Mouse (Mus musculus) kidney, embryonic 16.5 days (tissue): ENCODE results near the gene Zfp609. TPM values are rescaled to one million over a fixed set of nuclear protein-coding genes. Genes with fewer than 3 reads are reported as not detected.

Experiments used
- ATAC-seq: fragments of 200-750 bp; cut with Nextera tagmentation; 2 replicates; pipeline ENCODE4 v1.8.0; 2017; ENCODE audit warnings: moderate TSS enrichment; ENCODE audit not compliant: low FRiP score, low TSS enrichment
- H3K27ac ChIP-seq: fragments of 300-500 bp; sonication (generic); 2 replicates; pipeline ENCODE4 v1.5.1; 2014; ENCODE audit warnings: low read length
- H3K27me3 ChIP-seq: fragments of 300-500 bp; sonication (generic); 2 replicates; pipeline ENCODE4 v1.6.1; 2014; ENCODE audit warnings: low read length, control low read depth, mixed read lengths; ENCODE audit not compliant: insufficient read depth
- H3K36me3 ChIP-seq: fragments of 300-500 bp; sonication (generic); 2 replicates; pipeline ENCODE4 v1.6.1; 2014; ENCODE audit warnings: low read length, control low read depth, mixed read lengths; ENCODE audit not compliant: insufficient read depth
- H3K4me1 ChIP-seq: fragments of 300-500 bp; sonication (generic); 2 replicates; pipeline ENCODE4 v1.6.1; 2014; ENCODE audit warnings: low read length, control low read depth, mixed read lengths; ENCODE audit not compliant: insufficient read depth
- H3K4me2 ChIP-seq: fragments of 300-500 bp; sonication (generic); replicated peaks from 2 replicates; pipeline ENCODE4 v1.6.1; 2014; ENCODE audit warnings: low read depth, low read length
- H3K4me3 ChIP-seq: fragments of 300-500 bp; sonication (generic); 2 replicates; pipeline ENCODE4 v1.5.1; 2014; ENCODE audit warnings: mild to moderate bottlenecking, low read length
- H3K9ac ChIP-seq: fragments of 300-500 bp; sonication (generic); replicated peaks from 2 replicates; pipeline ENCODE4 v1.6.1; 2014; ENCODE audit warnings: low read length
- H3K9me3 ChIP-seq: fragments of 300-500 bp; sonication (generic); 2 replicates; pipeline ENCODE4 v1.6.1; 2016; ENCODE audit warnings: low read length, control low read depth
- WGBS: fragments of 180-500 bp; shearing (Covaris S2); extraction: QIAGEN DNeasy Blood & Tissue Kit; methylation state at CpG from one replicate; pipeline ENCODE4 v1.1.7; 2014; 5-methylcytosine and 5-hydroxymethylcytosine counted together
- polyA plus RNA-seq: library from polyadenylated mRNA; unstranded; fragments of >200 nt; fragmentation: Nextera tagmentation; extraction: Ambion mirVana; gene quantifications from 2 replicates; pipeline ENCODE4 v1.2.1, GENCODE M21; 2015

Gene Zfp609
- 4.8 and 6.4 TPM in 2 replicates for polyA plus RNA-seq

DNA sequence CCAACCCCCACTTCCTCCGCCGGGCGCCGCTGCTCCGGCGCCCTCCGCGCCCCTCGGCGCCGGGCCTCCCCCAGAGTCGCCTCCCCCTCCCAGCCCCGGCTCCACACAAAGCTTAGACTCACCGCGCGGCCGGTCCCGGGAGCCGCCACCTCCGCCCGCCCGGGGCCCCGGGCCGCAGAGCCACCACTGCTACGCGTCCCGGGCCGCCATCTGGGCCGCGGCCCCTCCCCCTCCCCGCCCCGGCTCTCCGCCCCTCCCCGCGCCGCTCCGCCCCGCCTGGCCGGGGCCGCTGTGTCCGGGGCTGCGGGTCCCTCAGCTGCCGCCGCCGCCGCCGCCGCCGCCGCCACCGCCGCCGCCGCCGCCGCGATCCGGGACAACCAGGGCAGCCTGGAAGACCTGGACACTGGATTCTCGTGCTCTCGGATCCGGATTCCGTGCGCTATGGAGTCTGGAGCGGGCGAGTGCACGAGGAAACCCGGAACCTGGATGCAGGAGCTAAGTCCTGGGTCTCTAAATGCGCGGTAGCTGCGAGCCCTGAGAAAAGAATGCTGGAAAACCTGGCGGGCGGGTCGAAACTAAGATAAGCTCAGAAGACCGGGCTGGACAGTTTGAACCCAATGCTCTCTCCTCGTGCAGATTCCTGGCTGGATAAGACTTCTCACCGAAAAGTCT lies at the start of gene Zfp609:
Zfp609 (minus strand) TSS at position 221 of the 672 bp plus-strand sequence.
- no peaks in the 10 kb centered on the region for H3K27me3 ChIP-seq
- peak within 1 kb of the TSS; percentile 82 for H3K4me2 ChIP-seq
- H3K36me3 ChIP-seq, result no peaks in the 10 kb centered on the region
- WGBS, result 1% methylated on average over 40 of the region's 76 CpGs
- H3K27ac ChIP-seq, result peak within 1 kb of the TSS; percentile 99
- H3K9ac ChIP-seq, result peak within 1 kb of the TSS; percentile 98
- H3K4me1 ChIP-seq, result peaks cover 42% of the 10 kb centered on the region
- H3K4me3 ChIP-seq, result peak within 1 kb of the TSS; percentile 90
- ATAC-seq, result peak; percentile 93
- no peaks in the 10 kb centered on the region for H3K9me3 ChIP-seq

DNA sequence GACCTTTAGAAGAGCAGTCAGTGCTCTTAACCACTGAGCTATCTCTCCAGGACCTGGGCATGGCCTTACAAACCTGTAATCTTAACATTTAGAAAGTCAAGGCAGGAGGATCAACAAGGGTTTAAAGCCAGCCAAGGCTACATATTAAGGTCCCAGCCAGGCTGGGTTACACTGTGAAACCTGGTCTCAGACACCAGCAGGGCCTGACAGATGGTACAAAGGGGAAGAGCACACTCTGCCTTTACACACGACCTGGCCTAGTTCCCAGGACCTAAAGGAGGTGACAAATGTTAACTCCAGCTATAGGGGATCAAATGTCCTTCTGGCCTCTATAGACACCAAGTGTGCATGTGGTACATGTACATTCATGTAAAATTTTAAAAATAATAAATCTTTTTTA lies 32.3 kb upstream of the Zfp609 start:
- 35% methylated on average over 1 of the region's 1 CpGs for WGBS
- no peak overlapping the region for H3K4me2 ChIP-seq
- no peaks in the 10 kb centered on the region for H3K9me3 ChIP-seq
- peaks cover 38% of the 10 kb centered on the region for H3K36me3 ChIP-seq
- H3K4me3 ChIP-seq, result no peak overlapping the region
- ATAC-seq, result no peak
- no peak overlapping the region for H3K27ac ChIP-seq
- no peaks in the 10 kb centered on the region for H3K27me3 ChIP-seq
- H3K9ac ChIP-seq, result no peak overlapping the region
- no peaks in the 10 kb centered on the region for H3K4me1 ChIP-seq

DNA sequence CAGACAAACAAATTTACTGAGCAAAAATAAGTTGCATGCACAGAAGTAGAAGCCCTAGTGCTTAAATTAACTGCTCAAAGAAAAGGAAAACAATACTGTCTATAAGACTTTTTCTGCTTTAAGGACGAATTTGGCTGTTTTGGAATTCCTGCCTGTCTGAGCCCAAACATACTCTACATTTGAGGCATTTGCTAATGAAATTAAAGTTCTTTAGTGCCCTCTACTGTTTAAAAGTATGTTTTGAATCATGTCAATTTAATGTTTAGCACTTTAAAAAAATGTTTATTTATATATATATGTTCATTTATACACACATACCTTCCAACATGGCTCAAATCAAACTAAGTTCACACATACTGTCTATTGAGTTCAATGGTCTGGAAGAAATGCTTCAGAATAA lies 22.8 kb upstream of the Zfp609 start:
- 12% methylated on average over 1 of the region's 1 CpGs for WGBS
- Histone ChIP-seq H3K36me3 (peaks cover 6% of the 10 kb centered on the region; the same call in 1 of the 2 replicates), H3K27ac (no peak overlapping the region), H3K4me1 (peaks cover 17% of the 10 kb centered on the region), H3K9ac (no peak overlapping the region), H3K4me2 (no peak overlapping the region), H3K9me3 (no peaks in the 10 kb centered on the region), H3K27me3 (no peaks in the 10 kb centered on the region), H3K4me3 (no peak overlapping the region)
- ATAC-seq, result no peak

DNA sequence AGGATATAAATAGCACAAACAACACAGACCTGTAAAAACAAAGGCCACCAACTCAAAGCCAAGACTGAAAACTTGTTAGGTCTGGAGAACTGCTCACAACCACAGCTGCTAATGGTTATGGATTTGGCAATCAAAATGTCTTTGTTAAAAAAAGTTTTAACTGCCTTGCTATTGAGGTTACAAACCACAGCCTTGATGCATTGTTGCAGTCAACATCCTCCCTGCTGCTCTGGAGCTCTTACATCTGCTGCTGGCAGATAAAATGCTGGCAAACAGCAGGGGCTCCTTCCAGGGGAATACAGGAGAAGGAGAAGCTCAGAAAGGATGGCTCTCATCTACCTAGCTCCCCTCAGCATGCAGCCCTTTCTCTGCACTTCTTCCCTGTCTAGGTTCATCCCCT lies 20.8 kb upstream of the Zfp609 start:
- ATAC-seq, result no peak
- peaks cover 2% of the 10 kb centered on the region; the same call in 1 of the 2 replicates for H3K36me3 ChIP-seq
- H3K27ac ChIP-seq, result peak overlapping the region; percentile 69; the same call in 1 of the 2 replicates
- H3K4me1 ChIP-seq, result peaks cover 32% of the 10 kb centered on the region
- no peak overlapping the region for H3K4me3 ChIP-seq
- H3K9ac ChIP-seq, result no peak overlapping the region
- no peaks in the 10 kb centered on the region for H3K9me3 ChIP-seq
- no peaks in the 10 kb centered on the region for H3K27me3 ChIP-seq
- no peak overlapping the region for H3K4me2 ChIP-seq

DNA sequence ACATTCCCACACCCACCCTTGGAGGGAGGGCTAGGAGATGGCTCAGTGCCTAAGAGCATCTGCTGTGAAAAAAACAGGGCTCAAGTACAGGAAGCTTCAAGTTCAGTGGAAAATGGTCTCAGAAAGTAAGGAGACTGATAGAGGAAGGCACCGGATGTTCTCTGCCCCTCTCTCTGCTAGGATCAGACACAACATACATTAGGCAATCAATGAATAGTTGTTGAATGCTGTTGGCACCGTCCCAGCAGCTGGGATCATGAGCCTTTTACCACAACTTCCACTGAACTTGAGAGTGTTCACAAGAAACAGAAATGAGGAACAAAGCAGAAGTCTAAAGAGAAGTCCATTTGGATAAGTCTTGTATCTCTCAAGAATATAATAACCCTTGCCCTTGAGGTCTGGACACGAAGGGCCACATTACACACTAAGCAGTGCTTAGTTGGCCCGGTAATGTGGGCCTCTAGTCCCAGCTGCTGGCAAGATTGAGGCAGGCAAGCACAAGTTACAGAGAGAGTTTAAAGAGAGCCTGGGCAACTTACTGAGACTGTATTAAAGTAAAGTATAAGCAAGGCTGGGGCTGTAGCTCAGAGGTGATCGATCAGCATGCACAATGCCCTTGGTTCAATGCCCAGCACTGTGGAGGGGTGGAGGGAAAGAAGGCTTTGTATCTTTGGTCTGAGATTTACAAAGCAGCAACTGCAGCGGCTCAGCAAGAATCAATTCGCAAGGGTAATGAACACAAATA lies 17.2 kb upstream of the Zfp609 start:
- Histone ChIP-seq H3K9ac (no peak overlapping the region), H3K4me1 (peaks cover 28% of the 10 kb centered on the region), H3K4me3 (no peak overlapping the region), H3K4me2 (no peak overlapping the region), H3K27ac (peak overlapping the region; percentile 59; the same call in 1 of the 2 replicates), H3K9me3 (no peaks in the 10 kb centered on the region), H3K27me3 (no peaks in the 10 kb centered on the region), H3K36me3 (peaks cover 8% of the 10 kb centered on the region; the same call in 1 of the 2 replicates)
- 55% methylated on average over 7 of the region's 7 CpGs for WGBS
- no peak for ATAC-seq

DNA sequence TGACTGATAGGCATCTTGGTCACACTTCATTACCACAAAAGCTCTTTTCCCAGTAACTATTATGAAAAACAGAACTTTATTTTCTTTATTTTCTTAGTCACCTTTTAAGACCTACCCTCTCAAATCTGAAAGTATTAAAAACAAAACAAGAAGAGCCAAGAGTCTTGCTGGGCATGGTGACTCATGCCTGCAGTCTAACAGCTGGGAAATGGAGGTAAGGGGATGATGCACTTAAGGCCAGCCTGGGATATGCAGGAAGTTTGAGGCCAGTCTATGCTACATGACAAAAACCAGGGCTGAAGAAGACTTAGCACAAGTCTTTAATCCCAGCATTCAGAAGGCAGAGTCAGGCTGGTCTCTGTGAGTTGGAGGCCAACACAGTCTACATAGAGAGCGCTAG lies 12.5 kb upstream of the Zfp609 start:
- peaks cover 12% of the 10 kb centered on the region for H3K4me1 ChIP-seq
- H3K9me3 ChIP-seq, result no peaks in the 10 kb centered on the region
- H3K4me3 ChIP-seq, result no peak overlapping the region
- WGBS, result 93% methylated on average over 1 of the region's 1 CpGs
- no peak overlapping the region for H3K27ac ChIP-seq
- peaks cover 15% of the 10 kb centered on the region for H3K36me3 ChIP-seq
- H3K27me3 ChIP-seq, result no peaks in the 10 kb centered on the region
- no peak for ATAC-seq
- no peak overlapping the region for H3K9ac ChIP-seq
- no peak overlapping the region for H3K4me2 ChIP-seq

DNA sequence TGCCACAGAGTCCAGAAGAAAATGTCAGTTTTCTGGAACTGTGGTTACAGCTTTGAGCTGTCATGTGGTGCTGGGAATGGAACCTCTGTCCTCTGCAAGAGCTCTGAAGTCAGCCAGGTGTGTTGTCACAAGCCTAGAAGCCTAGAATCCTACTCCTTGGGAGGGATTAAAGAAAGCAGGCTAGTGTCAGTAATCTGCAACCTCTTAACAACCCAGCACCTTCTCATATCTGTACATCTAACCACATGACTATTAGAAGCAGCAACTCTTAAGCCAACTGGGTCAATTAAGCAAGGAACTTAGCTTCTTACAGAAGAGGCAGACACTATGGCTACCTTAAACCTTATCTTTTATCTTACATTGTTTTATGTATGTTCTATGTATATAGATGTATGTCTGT lies 9.6 kb upstream of the Zfp609 start:
- no peaks in the 10 kb centered on the region for H3K27me3 ChIP-seq
- no peak overlapping the region for H3K4me2 ChIP-seq
- H3K9ac ChIP-seq, result no peak overlapping the region
- no peak for ATAC-seq
- H3K9me3 ChIP-seq, result no peaks in the 10 kb centered on the region
- no peak overlapping the region for H3K27ac ChIP-seq
- peaks cover 15% of the 10 kb centered on the region for H3K36me3 ChIP-seq
- H3K4me3 ChIP-seq, result no peak overlapping the region
- H3K4me1 ChIP-seq, result no peaks in the 10 kb centered on the region

DNA sequence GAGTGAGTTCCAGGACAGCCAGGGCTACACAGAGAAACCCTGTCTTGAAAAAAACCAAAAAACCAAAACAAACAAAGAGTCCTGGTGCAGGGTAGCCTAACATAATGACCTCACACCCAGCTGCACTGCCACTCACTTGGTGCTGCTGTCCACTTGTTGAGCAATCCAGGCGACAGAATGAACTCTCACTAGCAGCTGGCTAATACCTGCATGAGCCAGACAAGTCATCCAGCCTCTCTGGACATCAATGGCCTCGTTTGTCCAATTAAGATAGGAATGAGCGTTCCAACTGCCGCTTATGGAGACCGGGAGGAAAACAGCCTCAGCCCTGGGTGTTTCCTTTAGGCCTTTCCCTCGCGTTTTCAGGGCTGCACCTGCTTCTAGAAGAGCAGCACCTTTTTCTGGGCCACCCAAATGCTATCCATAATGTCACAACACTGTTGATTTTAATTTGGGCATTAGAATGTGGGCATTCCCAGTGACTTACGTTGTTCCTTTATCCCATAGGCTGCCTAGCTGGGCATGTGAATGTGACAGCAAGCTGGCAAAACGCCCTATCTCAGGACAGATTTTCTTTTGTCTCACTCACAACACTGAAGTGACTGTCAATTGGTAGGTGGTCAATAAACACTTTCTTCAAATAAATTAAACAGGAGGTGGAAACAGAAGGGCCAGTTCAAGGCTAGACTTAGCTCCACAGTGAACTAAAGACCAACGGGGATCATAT lies 7.4 kb upstream of the Zfp609 start:
- no peaks in the 10 kb centered on the region for H3K9me3 ChIP-seq
- H3K4me1 ChIP-seq, result 0 out of 2 replicates have a peak, but pooled peaks cover 4% of the 10 kb centered on the region
- no peak overlapping the region for H3K4me3 ChIP-seq
- 83% methylated on average over 10 of the region's 10 CpGs for WGBS
- H3K4me2 ChIP-seq, result no peak overlapping the region
- H3K9ac ChIP-seq, result no peak overlapping the region
- H3K36me3 ChIP-seq, result peaks cover 9% of the 10 kb centered on the region
- no peak for ATAC-seq
- no peaks in the 10 kb centered on the region for H3K27me3 ChIP-seq
- H3K27ac ChIP-seq, result no peak overlapping the region

DNA sequence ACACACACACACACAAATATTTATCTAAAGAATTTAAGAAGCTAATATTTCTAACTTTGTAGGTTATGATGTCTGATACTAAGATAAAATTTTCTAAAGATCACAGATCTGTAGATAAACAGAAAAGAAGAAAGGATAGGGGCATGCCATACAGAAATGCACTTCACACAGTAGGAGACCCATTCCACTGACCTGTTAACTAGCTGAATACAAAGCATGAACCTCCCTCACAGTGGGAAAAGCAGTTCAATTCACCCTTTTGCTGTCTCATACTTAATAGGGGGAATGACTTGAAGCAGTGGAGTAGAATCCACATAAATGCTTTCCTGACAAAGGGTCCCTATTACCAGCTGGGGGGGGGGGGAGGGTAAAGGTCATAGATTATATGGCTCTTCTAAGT lies 6.3 kb upstream of the Zfp609 start:
- peaks cover 8% of the 10 kb centered on the region for H3K36me3 ChIP-seq
- H3K4me1 ChIP-seq, result peaks cover 11% of the 10 kb centered on the region
- no peak for ATAC-seq
- no peaks in the 10 kb centered on the region for H3K9me3 ChIP-seq
- no peak overlapping the region for H3K9ac ChIP-seq
- no peak overlapping the region for H3K4me2 ChIP-seq
- no peak overlapping the region for H3K4me3 ChIP-seq
- no peaks in the 10 kb centered on the region for H3K27me3 ChIP-seq
- no peak overlapping the region for H3K27ac ChIP-seq
